Mouse (Mus musculus) MEL (cell line): ENCODE measurements around the gene Ano3. TPM values are rescaled to one million over a fixed set of nuclear protein-coding genes. Genes with fewer than 3 reads are reported as not detected.

Experiments
- DNase-seq: peaks from one replicate; pipeline ENCODE4 v3.0.0; 2011; ENCODE audit warnings: low read depth, low spot score
- H3K27ac ChIP-seq: 2 replicates; pipeline ENCODE4 v1.5.1; 2012; ENCODE audit warnings: low read depth, mild to moderate bottlenecking, control low read depth, low read length, moderate library complexity; ENCODE audit not compliant: control insufficient read depth
- H3K27me3 ChIP-seq, 2 experiments: fragments of 150-350 bp in 1 of 2; sonication (generic) in 1 of 2; 2 replicates each; pipeline ENCODE4 v1.6.1; 2012; ENCODE audit warnings: low read length in 2 of 2, mild to moderate bottlenecking in 2 of 2, improper control_type of control experiment in 1 of 2, moderate library complexity in 1 of 2; ENCODE audit not compliant: insufficient read depth in 2 of 2, control insufficient read depth in 1 of 2
- H3K36me3 ChIP-seq, 2 experiments: 2 replicates each; pipeline ENCODE4 v1.6.1; 2012 to 2014; ENCODE audit warnings: low read length in 2 of 2, improper control_type of control experiment in 1 of 2, inconsistent platforms in 1 of 2, mild to moderate bottlenecking in 1 of 2; ENCODE audit not compliant: insufficient read depth in 2 of 2, control insufficient read depth in 1 of 2
- H3K4me1 ChIP-seq, 2 experiments: fragments of 150-350 bp in 1 of 2; sonication (generic) in 1 of 2; 2 replicates each; pipeline ENCODE4 v1.6.1; 2012; ENCODE audit warnings: low read length in 2 of 2, improper control_type of control experiment in 1 of 2, mild to moderate bottlenecking in 1 of 2; ENCODE audit not compliant: insufficient read depth in 2 of 2, control insufficient read depth in 1 of 2
- H3K4me3 ChIP-seq, 2 experiments: fragments of 150-350 bp in 1 of 2; sonication (generic) in 1 of 2; 2 replicates each; pipeline ENCODE4 v1.5.1; 2012; ENCODE audit warnings: low read depth in 2 of 2, low read length in 2 of 2, mild to moderate bottlenecking in 2 of 2, moderate library complexity in 2 of 2, control low read depth in 1 of 2, improper control_type of control experiment in 1 of 2; ENCODE audit not compliant: control insufficient read depth in 1 of 2, insufficient read depth in 1 of 2
- H3K79me2 ChIP-seq: 2 replicates; pipeline ENCODE4 v1.6.1; 2012; ENCODE audit warnings: mild to moderate bottlenecking, low read length, moderate library complexity; ENCODE audit not compliant: control insufficient read depth, poor library complexity, insufficient read depth
- H3K9ac ChIP-seq: 2 replicates; pipeline ENCODE4 v1.6.1; 2012; ENCODE audit warnings: low read depth, mild to moderate bottlenecking, control low read depth, low read length, moderate library complexity; ENCODE audit not compliant: control insufficient read depth, poor library complexity, severe bottlenecking
- H3K9me3 ChIP-seq: fragments of 150-350 bp; sonication (generic); replicated peaks from 2 replicates; pipeline ENCODE4 v1.6.1; 2012; ENCODE audit warnings: mild to moderate bottlenecking, low read length, improper control_type of control experiment, moderate library complexity; ENCODE audit not compliant: insufficient read depth
- BHLHE40 ChIP-seq: IDR thresholded peaks from 2 replicates; pipeline ENCODE4 v1.6.1; 2012; ENCODE audit warnings: low read depth, mild to moderate bottlenecking, inconsistent platforms, low read length, improper control_type of control experiment, borderline replicate concordance
- CHD1 ChIP-seq: IDR thresholded peaks from 2 replicates; pipeline ENCODE4 v1.6.1; 2012; ENCODE audit warnings: low read depth, mild to moderate bottlenecking, inconsistent platforms, low read length, improper control_type of control experiment
- E2F4 ChIP-seq: IDR thresholded peaks from 2 replicates; pipeline ENCODE4 v1.6.1; 2011; ENCODE audit warnings: low read depth, low read length, improper control_type of control experiment, borderline replicate concordance
- ELF1 ChIP-seq: IDR thresholded peaks from 2 replicates; pipeline ENCODE4 v1.6.1; 2014; ENCODE audit warnings: low read depth, mild to moderate bottlenecking, inconsistent platforms, low read length, improper control_type of control experiment, moderate library complexity
- EP300 ChIP-seq, 2 experiments: IDR thresholded peaks; 2 replicates each; pipeline ENCODE4 v1.6.1; 2011; ENCODE audit warnings: improper control_type of control experiment in 2 of 2, low read length in 2 of 2, low read depth in 1 of 2, mild to moderate bottlenecking in 1 of 2
- GATA1 ChIP-seq: IDR thresholded peaks from 2 replicates; pipeline ENCODE4 v1.6.1; 2011; ENCODE audit warnings: low read depth, low read length, improper control_type of control experiment
- HCFC1 ChIP-seq: IDR thresholded peaks from 2 replicates; pipeline ENCODE4 v1.6.1; 2012; ENCODE audit warnings: low read depth, mild to moderate bottlenecking, inconsistent platforms, low read length, improper control_type of control experiment, moderate library complexity
- KAT2A ChIP-seq: conservative IDR thresholded peaks from 2 replicates; pipeline ENCODE4 v1.6.1; 2012; ENCODE audit warnings: low read depth, low read length, improper control_type of control experiment, inconsistent platforms
- MAFK ChIP-seq: IDR thresholded peaks from 2 replicates; pipeline ENCODE4 v1.6.1; 2011; ENCODE audit warnings: low read depth, mild to moderate bottlenecking, low read length, improper control_type of control experiment, borderline replicate concordance
- MXI1 ChIP-seq: IDR thresholded peaks from 2 replicates; pipeline ENCODE4 v1.6.1; 2011; ENCODE audit warnings: mild to moderate bottlenecking, low read depth, low read length, improper control_type of control experiment
- MYC ChIP-seq: IDR thresholded peaks from 2 replicates; pipeline ENCODE4 v1.6.1; 2011; ENCODE audit warnings: low read depth, mild to moderate bottlenecking, low read length, improper control_type of control experiment, moderate library complexity
- POLR2A ChIP-seq, 2 experiments: IDR thresholded peaks; 2 replicates each; pipeline ENCODE4 v1.6.1; 2011 to 2012; ENCODE audit warnings: low read length in 2 of 2, mild to moderate bottlenecking in 2 of 2, control low read depth in 1 of 2, improper control_type of control experiment in 1 of 2, low read depth in 1 of 2, moderate library complexity in 1 of 2; ENCODE audit not compliant: control insufficient read depth in 1 of 2, insufficient read depth in 1 of 2, poor library complexity in 1 of 2
- SIN3A ChIP-seq: IDR thresholded peaks from 2 replicates; pipeline ENCODE4 v1.6.1; 2012; ENCODE audit warnings: low read length, improper control_type of control experiment, inconsistent platforms
- TCF12 ChIP-seq: IDR thresholded peaks from 2 replicates; pipeline ENCODE4 v1.6.1; 2014; ENCODE audit warnings: low read depth, mild to moderate bottlenecking, inconsistent platforms, low read length, improper control_type of control experiment, moderate library complexity
- USF1 ChIP-seq: IDR thresholded peaks from 2 replicates; pipeline ENCODE4 v1.6.1; 2014; ENCODE audit warnings: low read depth, mild to moderate bottlenecking, inconsistent platforms, low read length, improper control_type of control experiment, moderate library complexity
- ZMIZ1 ChIP-seq: IDR thresholded peaks from 2 replicates; pipeline ENCODE4 v1.6.1; 2012; ENCODE audit warnings: low read depth, mild to moderate bottlenecking, inconsistent platforms, low read length, improper control_type of control experiment, moderate library complexity
- ZNF384 ChIP-seq: IDR thresholded peaks from 2 replicates; pipeline ENCODE4 v1.6.1; 2012; ENCODE audit warnings: low read depth, mild to moderate bottlenecking, inconsistent platforms, low read length, improper control_type of control experiment
- polyA plus RNA-seq, 2 experiments: library from polyadenylated mRNA; stranded (reverse) in 1 of 2; unstranded in 1 of 2; fragments of >175 nt in 1 of 2; fragments of >200 nt in 1 of 2; gene quantifications; 2 replicates each; pipeline versions ENCODE4 v1.2.1 to v1.2.4; 2012; ENCODE audit warnings: low replicate concordance in 2 of 2, low read depth in 1 of 2; ENCODE audit not compliant: insufficient read length in 2 of 2, insufficient read depth in 1 of 2, missing spikeins in 1 of 2
- total RNA-seq: library from RNA; depleted of rRNA; stranded (reverse); fragments of 300-350 nt; gene quantifications from 2 replicates; pipeline ENCODE4 v1.2.3, GENCODE M21; 2012

The Ano3 gene
- total and polyA plus RNA-seq, 3 experiments: not detected

DNA sequence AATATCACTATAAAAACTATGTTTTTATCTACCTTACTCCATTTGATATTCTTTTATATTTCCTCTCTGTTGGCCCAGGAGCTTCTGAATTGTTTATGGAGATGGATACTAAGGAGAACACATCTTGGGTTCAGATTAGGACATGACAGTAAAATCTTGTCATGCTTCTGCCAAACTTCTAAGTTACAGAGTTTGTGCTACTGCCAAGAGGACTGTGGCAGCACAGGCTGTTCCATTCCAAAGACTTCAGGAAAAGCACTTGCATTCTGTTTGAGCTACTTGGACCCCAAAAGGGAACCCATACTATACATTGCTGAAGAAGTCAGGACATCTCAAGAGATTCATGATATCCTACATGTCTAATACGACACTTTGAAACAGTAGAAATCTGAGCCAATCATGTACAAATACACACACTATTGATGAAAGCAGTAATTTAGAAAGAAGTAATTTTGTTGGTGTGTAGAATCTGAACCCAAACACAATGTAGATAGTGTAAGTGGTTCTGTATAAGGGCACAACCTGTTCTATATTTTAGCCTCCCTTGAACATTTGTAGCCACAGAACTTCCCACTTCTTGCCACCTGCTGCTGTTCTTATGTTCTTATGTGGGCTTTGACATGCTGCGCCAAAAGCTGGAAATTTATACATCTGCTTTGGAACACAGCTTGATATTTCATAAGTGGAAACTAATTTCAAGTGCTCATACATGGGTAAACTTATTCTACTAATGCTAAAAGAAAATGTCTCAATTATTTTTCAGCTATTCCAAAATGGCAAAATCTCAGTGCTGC lies 54.0 kb downstream of the Ano3 start:
- H3K27me3 ChIP-seq: no peaks in the 10 kb centered on the region
- no peaks in the 10 kb centered on the region for H3K4me1 ChIP-seq
- no peak overlapping the region for H3K27ac ChIP-seq
- no peak overlapping the region for H3K4me3 ChIP-seq
- H3K9ac ChIP-seq: no peak overlapping the region
- no peaks in the 10 kb centered on the region for H3K9me3 ChIP-seq
- DNase-seq: no peak
- no peaks in the 10 kb centered on the region for H3K36me3 ChIP-seq
- H3K79me2 ChIP-seq: no peaks in the 10 kb centered on the region
- TF ChIP-seq MYC (no peak), BHLHE40 (no peak), POLR2A (IDR thresholded peaks at IDR 0.05; ENCODE audit: control insufficient read depth in 1 of 2, insufficient read depth in 1 of 2, low read depth in 1 of 2, low read length in 2 of 2, poor library complexity in 1 of 2) (no peak), ZMIZ1 (no peak), HCFC1 (no peak), USF1 (no peak), GATA1 (no peak)

DNA sequence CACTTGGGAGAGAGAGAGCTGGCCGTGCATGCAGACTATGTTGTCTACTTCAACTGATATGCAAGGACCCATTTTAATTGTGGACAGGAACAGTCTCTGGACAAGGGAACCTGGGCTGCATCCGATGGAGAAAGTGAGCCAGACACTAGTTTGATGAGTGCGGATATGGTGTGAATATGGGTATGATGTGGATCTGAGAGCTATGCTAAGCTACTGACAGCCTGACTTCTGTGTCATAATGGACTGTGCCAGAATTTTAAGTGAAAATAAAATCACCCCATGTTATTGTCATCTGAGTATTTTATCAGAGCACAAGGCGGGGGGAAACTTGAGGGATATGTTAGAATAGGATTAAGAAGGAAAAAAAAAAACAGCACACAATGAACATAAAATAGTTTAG lies 79.1 kb downstream of the Ano3 start:
- TF ChIP-seq MAFK (no peak), HCFC1 (no peak), ELF1 (no peak), EP300 (IDR thresholded peaks at IDR 0.05; ENCODE audit: low read depth in 1 of 2, low read length in 2 of 2) (no peak), CHD1 (no peak), KAT2A (no peak), SIN3A (no peak), E2F4 (no peak), USF1 (no peak), MXI1 (no peak), ZNF384 (no peak), TCF12 (no peak)
- H3K36me3 ChIP-seq: no peaks in the 10 kb centered on the region
- no peak overlapping the region for H3K4me3 ChIP-seq
- H3K9me3 ChIP-seq: no peaks in the 10 kb centered on the region
- no peak overlapping the region for H3K9ac ChIP-seq
- no peaks in the 10 kb centered on the region for H3K79me2 ChIP-seq
- no peak for DNase-seq
- H3K27me3 ChIP-seq: no peaks in the 10 kb centered on the region
- H3K4me1 ChIP-seq: no peaks in the 10 kb centered on the region
- H3K27ac ChIP-seq: no peak overlapping the region
